Mouse (Mus musculus): Measurements from ENCODE around the gene Slc39a12. TPM values are rescaled to one million over a fixed set of nuclear protein-coding genes. Genes with fewer than 3 reads are reported as not detected.

Gene Slc39a12
- polyA plus RNA-seq, 1 experiment: 0.02 TPM

Other genes with a start within 250 kb of the Slc39a12 start
- gene Tmem236, start 213.8 kb upstream of the Slc39a12 start, polyA plus RNA-seq (2012; rRNA removed): 33.7 and 70.3 TPM in 2 replicates
- gene Mrc1, start 158.9 kb upstream of the Slc39a12 start, polyA plus RNA-seq (2012; rRNA removed): 1.5 and 2.1 TPM in 2 replicates
- gene Cacnb2, start 214.8 kb downstream of the Slc39a12 start, polyA plus RNA-seq (2012; rRNA removed): 1.7 TPM in 2 replicates

All from large intestine, adult 2 months (tissue).